ENCODE assay signal across 6 mouse cellular contexts in the genomic region with DNA sequence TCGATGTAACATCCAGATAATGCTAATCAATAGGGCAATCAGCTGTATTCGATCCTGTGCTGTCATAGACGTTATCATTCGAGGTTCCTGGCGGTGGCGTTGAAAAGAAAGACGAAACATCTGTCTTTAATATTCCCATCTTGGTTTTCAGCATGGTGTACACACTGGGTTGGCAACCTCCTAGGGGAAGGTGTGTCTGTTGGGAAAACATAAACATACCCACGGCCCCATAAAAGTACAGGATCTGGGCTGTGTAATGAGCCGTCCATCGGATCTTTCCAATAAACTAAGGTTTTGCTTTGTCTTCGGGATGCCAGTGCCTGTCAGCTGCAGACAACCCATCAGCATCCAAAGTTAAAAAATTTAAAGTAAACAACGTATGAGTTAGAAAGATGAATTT. TPM values are rescaled to one million over a fixed set of nuclear protein-coding genes. Genes with fewer than 3 reads are reported as not detected.
"Had no signal": no experiment of that assay in that cellular context is flagged by ENCODE, and none has a peak within 500 bp of the region (broad histone marks: within the 10 kb centered on the region; RNA-seq: fewer than 3 reads in every experiment).

No protein-coding gene starts in this region.

RNA-seq across cellular contexts. Expression of a gene that starts 31.8 kb away (rescaled TPM):
- total RNA-seq: liver, adult 2 months had no signal
- polyA plus RNA-seq: kidney, embryonic 14.5 days; large intestine, adult 2 months; liver, adult 2 months; liver, postnatal 0 days; lung, embryonic 15.5 days; small intestine, adult 2 months had no signal
